Mouse (Mus musculus): ENCODE data around the gene Gm49486. TPM values are rescaled to one million over a fixed set of nuclear protein-coding genes. Genes with fewer than 3 reads are reported as not detected.

Gm49486 gene
- under 1 TPM; 0.20 to 0.77 (median 0.49) TPM for total RNA-seq (2022)

DNA sequence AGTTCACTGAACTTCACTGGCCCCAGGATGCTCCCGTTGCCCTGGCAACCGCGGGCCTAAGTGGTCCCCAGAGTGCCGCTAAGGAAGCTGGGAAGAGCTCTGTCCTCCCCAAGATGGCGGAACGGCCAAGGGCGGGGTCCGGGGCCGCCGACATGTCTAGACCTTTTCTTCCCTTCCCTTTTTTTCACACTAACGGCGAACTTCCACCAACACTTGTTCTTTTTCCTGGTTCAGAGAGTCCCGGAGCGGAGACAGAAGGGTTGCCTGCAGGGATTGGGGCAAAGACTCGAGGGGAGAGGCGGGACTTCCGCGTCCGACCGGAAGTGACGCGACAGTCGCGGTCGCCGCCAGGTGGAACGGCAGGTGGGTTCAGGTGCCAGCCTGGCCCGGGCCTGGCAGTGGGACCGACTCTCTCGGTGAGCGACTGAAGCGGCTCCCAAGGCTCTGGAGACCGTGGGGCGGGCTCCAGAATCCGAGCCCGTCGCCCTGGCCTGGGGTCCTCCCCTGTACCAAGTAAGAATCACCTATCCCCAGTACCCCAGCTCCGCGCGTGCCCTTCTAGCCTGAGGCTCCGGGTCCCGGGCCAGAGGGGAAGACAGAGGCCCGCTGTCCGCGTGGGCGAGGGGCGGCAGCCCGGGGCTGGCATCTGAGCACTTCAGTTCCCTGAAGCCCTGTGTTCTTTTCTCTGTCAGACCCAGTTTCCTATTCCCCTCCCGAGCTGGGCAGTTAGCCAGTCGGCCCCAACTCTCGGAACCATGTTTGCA is at the start of gene Gm49486, which contains the start of gene Pick1:
Gm49486 (plus strand) TSS at position 334 of the 764 bp plus-strand sequence.
Pick1 (plus strand) TSS at position 116 of the 764 bp plus-strand sequence.
- peak; percentile 81 to 83 for DNase-seq (ENCODE audit: low spot score in 2 of 2)

DNA sequence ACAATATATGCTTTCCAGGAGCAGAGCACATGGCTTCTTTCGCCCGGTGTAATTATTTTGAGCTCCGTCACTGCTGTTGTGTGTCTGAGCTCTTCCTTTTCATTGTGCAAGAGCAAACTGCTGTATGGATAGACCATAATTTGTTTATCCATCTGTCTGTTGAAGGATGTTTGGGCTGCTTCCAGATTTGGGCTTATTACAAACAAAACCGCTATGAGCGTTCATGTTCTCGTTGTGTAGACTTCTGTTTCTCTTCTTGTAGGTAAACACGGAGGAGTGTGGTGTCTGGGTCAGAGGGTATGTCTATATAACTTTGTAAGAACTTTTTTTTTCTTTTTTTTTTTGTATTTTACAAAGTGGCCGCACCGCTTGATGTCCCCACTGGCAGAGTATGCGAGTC is 44.0 kb upstream of the Gm49486 start:
- DNase-seq (ENCODE audit: low spot score in 2 of 2) = no peak

DNA sequence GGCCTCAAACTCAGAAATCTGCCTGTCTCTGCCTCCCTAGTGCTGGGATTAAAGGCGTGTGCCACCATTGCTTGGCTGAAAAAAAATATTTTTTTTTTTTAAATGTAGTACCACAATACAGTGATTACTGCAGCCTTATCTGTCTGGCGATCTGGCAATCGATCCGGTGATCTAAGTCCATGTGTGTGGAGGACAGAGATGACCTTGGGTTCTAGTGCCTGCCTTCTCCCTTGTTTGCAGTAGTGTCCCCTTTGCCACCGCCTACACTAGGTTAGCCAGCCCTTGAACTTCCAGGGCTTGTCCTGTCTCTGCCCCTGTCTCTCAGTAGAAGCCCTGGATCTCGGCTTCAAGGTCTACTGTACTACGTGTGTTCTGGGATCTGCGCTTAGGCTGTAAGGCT is 41.4 kb upstream of the Gm49486 start:
- no peak for DNase-seq (ENCODE audit: low spot score in 2 of 2)

DNA sequence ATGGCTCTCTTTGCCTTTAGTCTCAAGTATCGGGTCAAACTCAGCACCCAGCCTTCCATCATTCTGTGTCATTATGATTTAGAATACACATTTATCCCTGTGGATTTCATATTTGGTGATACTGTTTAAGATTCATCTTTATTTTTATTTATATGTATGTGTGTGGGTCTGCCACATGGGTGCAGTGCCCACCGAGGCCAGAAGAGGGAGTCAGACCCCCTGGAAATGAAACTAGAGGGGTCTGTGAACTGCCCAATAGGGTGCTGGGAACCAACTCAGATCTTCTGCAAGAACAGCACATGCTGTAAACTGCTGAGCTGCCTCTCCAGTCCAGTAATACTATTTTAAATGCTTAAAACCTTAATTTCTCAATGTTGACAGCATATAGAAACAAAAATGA is 37.8 kb upstream of the Gm49486 start:
- no peak for DNase-seq (ENCODE audit: low spot score in 2 of 2)

DNA sequence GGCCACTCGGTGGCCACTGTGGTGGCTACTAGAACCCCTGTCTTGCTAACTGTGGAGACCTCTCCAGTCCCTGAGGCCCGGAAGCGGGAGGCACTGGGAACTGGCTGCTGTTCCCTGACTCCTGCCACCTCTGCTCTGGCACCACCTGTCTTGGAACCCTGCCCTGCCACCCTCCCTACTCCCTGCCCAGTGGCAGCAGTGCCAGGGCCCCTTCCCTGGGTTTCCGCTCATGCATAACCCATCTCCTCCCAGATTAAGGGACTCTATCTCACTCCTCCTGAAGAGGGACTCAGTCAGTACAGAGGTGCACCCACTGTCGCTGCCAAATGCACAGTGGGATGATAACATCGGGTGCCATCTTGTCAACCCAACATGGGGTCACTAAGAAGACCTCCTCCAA is 36.7 kb upstream of the Gm49486 start:
- DNase-seq (ENCODE audit: low spot score in 2 of 2) = no peak

DNA sequence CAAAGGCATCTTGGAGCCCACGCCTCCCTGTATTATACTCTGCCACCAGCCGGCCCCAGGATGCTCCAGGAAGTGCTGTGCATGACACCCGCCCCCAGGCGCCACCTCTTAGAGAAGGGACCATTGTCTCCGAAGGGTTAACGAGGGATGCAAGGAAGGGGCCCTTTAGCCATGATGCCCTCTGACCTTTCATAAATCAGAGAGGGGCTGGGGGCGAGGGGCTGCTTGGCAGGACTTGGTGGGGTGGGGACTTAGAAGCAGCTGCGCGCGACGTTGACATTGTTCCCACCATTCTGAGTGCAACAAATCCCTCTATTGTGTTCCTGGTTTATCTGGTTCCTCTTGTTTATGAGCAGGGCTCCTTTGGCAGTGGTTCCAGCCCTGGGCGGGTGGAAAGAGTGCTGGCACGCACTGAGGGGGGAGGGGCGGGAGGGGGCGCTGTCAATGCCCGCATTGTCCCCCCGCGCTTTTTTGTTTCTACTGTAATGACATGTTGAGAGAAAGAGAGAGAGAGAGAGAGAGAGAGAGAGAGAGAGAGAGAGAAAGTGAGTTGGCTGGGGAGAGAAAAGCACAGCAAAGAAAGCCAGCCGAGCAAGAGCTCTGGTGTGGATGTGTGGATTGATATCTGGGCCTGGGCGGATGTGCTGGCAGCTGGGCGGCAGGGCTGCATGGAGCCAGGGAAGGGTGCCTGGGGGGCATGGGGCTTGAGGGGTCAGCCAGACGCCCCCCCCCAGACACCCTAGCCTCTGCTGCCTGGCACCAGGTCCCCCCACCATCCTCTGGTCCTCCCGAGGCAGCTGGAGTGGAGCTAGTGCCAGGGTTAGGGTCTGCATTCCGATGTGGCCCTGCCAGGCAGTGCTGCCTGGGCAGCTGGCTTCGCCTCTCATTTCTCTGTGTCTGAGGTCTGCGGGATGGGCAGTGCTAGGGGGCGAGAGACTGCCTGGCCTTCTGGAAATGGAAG is 36.0 kb upstream of the Gm49486 start:
- DNase-seq (ENCODE audit: low spot score in 2 of 2) = peak; percentile 56 to 57

DNA sequence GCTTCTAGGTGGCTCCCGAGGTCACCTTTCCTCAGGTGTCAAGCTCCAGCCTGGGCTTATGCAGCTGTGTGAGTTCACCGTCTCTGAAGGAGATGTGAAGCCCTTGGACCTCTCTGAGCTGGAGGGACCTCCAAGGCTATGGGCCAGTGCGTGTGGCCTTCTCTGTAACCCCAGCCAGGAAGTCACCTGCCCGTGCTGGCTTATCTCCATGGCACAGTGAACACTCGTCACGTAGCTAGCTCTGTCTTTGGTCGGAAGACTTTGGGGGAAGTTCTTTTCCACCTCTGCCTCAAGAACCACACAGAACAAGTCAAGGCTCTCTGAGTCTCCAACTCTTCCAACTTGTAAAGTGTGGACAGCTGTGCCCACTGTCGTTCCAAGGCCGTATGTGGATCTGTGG is 35.1 kb upstream of the Gm49486 start:
- DNase-seq (ENCODE audit: low spot score in 2 of 2) = no peak

DNA sequence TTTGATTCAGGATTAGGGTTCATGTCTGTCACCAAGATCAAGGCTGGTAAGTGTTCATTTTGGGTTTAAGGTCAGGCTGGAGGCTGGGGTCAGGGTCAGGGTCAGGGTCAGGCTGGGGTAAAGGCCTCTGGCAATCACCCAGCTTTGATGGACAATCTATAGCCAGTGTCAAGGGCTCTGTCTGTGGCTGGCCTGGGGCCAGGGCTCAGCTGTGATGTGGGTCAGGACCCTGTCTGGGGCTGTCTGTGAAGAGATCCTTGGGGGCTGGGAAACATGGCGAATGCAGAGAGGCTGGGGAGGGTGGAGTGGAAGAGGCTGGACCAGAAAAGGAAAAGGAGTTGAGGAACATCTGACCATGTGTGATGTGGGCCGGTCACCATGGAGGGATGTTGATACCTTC is 34.2 kb upstream of the Gm49486 start:
- no peak for DNase-seq (ENCODE audit: low spot score in 2 of 2)

DNA sequence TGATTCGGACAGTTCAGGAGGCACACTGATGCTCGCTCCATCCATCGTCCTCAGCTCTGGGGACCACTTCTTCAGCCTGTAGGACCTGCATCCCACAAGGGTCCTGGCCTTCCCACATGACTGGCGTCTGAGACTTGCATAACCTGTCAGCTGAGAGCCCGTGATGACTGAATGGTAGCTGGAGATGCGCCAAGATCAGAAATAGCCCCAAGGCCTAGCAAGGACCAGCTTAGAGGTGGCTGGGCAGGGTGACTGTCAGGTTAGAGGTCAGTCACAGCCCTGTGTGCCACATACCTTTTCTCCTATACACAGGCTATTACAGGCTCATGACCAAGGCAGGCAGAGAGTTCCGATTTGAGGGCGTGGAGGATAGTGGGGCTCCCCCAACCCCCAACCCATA is 33.7 kb upstream of the Gm49486 start:
- no peak for DNase-seq (ENCODE audit: low spot score in 2 of 2)

DNA sequence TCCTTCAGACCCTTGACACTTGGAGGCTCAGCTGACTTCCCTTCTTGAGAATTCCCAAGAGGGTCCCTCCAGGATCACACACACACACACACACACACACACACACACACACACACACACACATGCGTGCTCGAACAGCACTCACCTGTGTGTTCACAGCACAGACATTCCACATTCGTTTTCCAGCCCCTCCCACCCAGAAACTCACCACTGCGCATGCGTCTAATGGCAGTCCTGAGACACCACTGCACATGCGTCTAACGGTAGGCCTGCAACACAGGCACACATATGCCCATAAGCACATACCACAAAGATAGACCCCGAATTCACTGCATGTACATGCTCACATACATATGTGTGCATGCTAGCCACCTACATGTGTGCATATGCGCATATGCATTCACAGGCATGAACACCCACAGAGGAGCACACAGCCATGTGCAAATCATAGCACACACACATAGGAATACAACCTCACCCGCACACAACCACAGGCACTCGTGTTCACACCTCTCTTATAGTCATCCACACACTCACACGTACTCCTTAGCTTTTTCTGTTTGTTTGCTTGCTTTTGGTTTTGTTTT is 29.7 kb upstream of the Gm49486 start:
- no peak for DNase-seq (ENCODE audit: low spot score in 2 of 2)

DNA sequence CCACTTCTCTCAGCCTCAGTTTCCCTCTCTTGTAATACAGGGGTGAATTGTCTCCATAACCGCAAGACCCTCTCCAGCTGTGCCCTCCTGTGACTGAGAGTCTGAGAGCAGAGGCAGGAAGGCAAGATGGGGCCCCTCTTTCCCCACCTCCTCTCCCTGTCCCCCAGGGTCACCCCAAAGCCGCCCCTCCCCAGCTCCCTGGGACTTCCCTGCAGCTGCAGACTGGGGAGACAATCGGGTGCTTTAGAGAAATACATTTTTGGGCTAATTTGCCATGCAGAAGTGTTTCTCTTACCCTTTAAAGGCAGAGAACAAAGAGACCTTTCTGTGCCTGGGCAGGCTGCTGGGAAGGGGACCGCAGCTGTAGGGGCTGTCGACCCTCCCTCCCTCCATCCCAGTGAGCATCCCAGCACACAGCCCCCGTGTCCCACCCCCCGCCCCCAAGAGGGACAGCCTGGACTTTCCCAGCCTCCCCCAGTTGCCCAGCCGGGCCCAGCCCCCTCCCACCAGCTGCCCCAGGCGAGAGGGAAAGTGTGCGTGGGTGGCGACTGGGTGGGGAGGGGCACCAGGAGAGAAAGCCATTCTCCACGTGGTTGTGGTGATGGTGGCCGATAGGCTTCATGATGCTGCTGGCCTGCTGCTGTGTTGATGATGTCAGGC is 27.6 kb upstream of the Gm49486 start:
- DNase-seq (ENCODE audit: low spot score in 2 of 2) = no peak

DNA sequence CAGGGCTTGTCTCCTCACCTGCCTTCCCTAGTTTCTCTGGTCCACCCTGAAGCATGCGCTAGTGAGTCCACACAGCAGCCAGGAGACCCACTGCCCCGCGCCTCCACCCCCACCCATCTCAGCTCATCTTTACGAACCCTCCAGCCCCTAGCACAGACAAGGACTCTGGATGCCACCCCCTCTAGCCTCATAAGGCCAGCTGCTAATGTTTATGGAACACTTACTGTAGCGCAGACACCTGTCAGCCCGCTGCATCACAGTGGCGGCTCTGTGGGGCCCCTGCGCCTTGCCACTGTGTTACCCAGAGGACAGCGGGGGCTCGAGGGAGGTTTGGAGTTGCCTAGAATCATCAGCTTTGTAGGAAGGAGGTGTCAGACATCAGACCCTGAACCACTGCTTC is 26.6 kb upstream of the Gm49486 start:
- no peak for DNase-seq (ENCODE audit: low spot score in 2 of 2)

DNA sequence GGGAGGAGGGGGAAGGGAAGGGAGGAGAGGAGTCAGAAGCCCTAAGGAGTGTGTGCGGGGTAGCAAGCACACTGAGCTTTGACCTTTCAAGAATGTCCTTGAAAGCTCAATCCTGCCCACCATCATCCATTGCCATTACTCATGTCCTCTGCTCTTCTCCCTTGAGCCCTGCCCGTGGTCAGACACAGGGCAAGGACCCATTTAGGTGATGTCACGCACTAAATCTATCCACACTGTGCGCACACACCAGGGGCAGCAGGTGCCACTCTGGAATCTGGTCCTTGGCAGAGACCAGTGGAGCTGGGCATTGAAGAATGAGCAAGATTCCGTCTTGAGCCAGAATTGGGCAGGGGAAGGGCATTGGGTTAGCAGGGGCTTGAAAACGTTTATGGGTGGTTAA is 21.0 kb upstream of the Gm49486 start:
- DNase-seq (ENCODE audit: low spot score in 2 of 2) = no peak

DNA sequence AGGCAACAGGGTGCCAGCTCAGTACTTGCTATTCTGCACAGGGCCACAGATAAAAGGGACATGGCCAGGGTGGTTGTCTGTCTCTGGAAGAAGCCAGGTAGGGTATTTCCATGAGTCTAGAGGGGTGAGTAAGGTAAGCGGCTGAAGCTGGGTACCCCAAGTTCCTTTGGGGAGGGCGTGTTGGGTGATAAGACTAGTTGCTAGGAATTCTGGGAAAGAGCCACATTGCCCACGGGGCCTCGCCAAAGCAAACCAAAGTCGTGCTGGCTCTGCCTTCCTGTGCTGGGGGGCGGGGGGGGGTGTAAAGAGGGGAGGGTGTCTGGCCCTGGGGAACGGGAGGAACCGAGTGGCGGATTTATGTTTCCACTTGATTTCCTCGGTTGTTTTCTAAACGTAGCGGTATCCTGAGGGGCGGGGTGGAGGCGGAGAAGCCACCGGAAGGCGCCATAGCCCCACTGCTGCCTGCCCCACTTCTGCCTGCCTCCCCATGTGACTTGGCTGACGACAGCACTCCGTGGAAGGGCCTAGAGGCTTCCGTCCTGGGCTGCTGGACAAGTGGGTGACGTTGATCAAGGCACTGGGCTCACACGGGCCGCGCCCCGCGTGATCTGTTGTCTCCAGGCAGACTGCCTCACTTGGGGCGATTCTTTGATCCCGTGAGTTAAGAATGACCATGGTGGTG is 20.3 kb upstream of the Gm49486 start:
- peak in 1 of 2 experiments; percentile 34 for DNase-seq (ENCODE audit: low spot score in 2 of 2)

DNA sequence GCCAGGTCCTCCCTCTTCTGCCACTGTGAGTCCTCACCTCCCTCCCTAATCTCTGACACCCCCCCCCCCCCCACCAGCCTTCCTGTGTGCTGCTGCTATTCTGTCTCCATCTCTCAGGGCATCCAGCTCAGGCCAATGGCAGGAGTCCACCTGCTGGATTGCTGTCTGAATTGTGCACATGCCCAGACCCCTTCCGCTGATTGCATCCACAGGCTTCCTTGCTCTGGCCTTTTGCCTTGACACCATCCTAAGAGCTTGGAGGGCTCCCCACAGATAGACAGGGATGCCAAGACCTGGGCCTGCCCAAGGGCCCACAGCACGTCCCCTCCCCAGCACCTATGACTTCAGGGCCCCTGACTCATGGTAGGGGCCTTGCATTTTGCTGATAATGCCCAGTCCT is 18.8 kb upstream of the Gm49486 start:
- no peak for DNase-seq (ENCODE audit: low spot score in 2 of 2)

DNA sequence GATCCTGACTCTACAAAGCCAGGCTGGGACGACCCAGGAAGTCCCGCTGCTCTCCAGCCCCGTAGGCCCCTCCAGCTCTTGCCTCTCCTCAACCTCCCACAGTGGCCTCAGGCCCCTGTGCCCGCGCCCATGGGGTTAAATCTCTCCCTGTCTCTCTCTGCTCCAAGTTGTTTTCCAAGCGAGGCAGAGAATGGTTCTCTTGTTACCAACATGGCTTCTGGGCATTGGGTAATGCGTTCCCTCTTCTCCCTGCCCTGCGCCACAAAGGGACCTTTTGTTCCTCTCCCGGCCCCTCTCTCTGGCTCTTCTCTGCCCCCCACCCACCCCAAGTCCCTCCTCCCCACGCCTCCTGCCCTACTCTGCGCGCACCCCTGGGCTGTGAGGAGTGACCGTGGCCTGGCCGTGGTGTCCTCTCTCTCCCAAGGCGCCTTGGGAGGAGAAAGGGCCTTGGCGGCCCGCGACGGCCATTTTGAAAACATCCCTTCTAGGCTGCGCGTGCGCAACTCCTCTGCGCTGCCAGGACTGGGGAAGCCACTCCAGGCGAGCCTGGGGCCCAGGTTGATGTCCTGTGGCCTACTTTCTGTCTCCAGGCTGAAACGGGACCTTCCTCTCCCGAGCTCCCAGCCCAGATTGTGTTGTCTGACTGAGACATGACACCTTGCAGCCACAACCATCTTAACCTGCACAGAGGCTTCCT is 16.3 kb upstream of the Gm49486 start:
- DNase-seq (ENCODE audit: low spot score in 2 of 2) = peak in 1 of 2 experiments; percentile 51

DNA sequence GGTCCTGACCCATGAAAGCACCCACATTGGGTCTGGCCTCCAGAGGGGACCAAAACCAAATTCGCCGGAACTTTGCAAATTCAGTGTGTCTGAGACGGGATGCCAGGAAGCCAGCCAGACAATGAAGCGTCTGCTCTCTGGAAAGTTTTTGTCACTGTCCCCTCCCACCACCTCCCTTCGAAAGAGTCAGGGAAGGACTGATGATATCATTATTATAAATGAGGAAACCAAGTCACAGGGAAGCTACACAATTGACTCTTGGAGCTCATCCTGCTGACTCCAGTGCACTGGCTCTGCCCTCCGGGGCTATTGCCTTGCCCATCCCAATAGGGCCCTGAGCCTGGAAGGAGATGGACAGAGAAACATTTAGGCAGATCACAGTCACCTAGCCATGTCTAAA is 15.6 kb upstream of the Gm49486 start:
- no peak for DNase-seq (ENCODE audit: low spot score in 2 of 2)

DNA sequence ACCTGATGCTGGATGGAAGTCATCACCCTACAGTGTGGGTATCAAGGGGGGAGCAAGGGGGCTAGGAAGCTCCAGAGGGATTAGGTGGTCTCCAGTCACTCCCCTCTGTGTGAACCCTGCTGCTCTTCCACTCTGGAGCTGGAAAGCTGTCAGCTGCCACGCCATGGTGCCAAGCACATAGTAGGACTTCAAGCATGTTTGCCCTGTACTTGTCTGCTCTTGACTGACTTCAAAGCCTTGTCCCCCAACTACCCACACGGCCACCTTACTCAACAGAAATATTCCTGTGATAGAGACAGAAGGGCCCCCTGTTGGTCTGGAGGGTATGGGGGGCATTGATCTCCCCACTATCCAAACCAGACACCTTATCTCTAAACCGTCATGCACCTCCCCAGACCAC is 13.0 kb upstream of the Gm49486 start:
- no peak for DNase-seq (ENCODE audit: low spot score in 2 of 2)

DNA sequence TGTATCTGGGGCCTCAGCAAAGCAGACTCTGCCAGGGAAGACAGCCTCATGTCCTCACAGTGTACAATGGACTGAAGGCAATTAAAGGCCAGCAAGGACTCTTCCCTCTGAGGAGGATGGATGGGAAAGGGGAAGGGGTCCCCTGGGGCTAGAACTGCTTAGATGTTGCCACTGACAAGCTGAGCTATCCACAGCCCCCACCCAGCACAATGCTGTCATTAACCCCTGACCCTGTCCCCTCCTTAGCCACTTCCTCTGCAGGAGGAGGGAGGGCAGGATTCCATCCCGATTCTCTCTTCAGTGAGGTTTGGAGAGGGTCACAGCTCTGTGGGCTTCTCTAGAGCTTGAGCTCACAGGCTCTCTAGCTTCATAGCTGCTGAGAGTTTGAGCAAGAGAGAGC is 9.6 kb upstream of the Gm49486 start:
- no peak for DNase-seq (ENCODE audit: low spot score in 2 of 2)

DNA sequence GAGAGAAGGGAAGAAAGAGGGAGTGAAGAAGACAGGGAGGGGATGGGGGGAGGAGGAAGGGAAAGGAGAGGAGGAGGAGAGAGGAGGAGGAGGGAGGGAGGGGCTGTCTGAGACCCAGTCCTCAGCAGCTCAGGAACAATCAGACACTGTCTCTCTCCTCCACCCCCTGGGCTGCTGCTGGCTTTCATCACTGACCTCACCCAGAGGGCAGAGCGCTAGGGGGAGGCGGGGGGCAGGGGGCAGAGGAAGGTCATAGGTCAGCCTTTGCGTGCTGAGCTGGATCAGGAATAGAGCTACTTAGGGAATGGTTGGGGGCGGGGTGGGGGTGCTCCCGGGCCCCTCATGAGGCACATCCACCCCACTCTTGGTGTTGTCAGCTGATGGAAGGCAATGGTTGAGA is 5.5 kb upstream of the Gm49486 start:
- no peak for DNase-seq (ENCODE audit: low spot score in 2 of 2)
